Mouse (Mus musculus) erythroblast, embryonic 14.5 days (primary cell): ENCODE measurements around the gene Cdc14a.

ENCODE experiments used
- GATA1 ChIP-seq: IDR thresholded peaks from 2 replicates; pipeline ENCODE4 v1.6.1; 2012; ENCODE audit warnings: low read length, inconsistent platforms, mixed read lengths
- TAL1 ChIP-seq: IDR thresholded peaks from 3 replicates; pipeline ENCODE4 v1.6.1; 2012; ENCODE audit warnings: low read length, inconsistent platforms, mixed read lengths

DNA sequence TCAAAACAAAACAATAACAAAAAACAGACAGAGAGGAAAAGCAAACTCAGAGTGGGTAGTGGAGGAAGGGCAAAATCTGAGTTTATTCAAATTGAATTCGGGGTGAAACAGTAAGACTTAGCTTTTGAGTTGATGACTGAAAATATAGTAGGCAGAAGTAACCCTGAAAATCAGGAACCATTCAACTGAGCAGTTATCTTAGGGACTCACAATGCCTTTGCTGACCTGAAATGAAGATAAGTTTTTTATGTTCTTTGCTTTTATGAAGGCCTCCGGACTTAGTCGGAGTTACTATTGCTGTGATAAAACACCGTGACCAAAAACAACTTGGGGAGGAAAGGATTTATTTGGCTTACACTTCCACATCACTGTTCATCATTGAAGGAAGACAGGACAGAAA, 37.2 kb upstream of the Cdc14a start:
- TF ChIP-seq TAL1 (no peak), GATA1 (no peak)
